Comparison of ENCODE assay signal across 25 mouse cellular contexts in genomic region chr15:90309664-90310063, GRCm38 (mm10).
"Had no signal": no experiment of that assay in that cellular context is flagged by ENCODE, and none has a peak within 500 bp of the region (broad histone marks: within the 10 kb centered on the region; RNA-seq: fewer than 3 reads in every experiment).

No protein-coding gene starts in this region.

- H3K9me3 ChIP-seq: kidney, embryonic 15.5 days; limb, embryonic 10.5 days; limb, embryonic 13.5 days; liver, embryonic 12.5 days; liver, embryonic 15.5 days; lung, embryonic 15.5 days; midbrain, embryonic 12.5 days; midbrain, embryonic 15.5 days had no signal

- H3K4me3 ChIP-seq: kidney, embryonic 15.5 days; layer of hippocampus, adult 2 months; limb, embryonic 10.5 days; limb, embryonic 13.5 days; liver, embryonic 12.5 days; liver, embryonic 15.5 days; lung, embryonic 15.5 days; megakaryocyte, embryonic 14.5 days; midbrain, embryonic 12.5 days; midbrain, embryonic 15.5 days had no signal

- H3K27ac ChIP-seq: kidney, embryonic 15.5 days; layer of hippocampus, adult 2 months; limb, embryonic 10.5 days; limb, embryonic 13.5 days; liver, embryonic 12.5 days; liver, embryonic 15.5 days; lung, embryonic 15.5 days; midbrain, embryonic 12.5 days; midbrain, embryonic 15.5 days; stomach, postnatal 0 days had no signal

- H3K9ac ChIP-seq: kidney, embryonic 15.5 days; limb, embryonic 13.5 days; liver, embryonic 12.5 days; liver, embryonic 15.5 days; lung, embryonic 15.5 days; midbrain, embryonic 12.5 days; midbrain, embryonic 15.5 days had no signal

- ATAC-seq: liver, embryonic 12.5 days; midbrain, embryonic 15.5 days had no signal

- H3K4me2 ChIP-seq: kidney, embryonic 15.5 days; limb, embryonic 13.5 days; liver, embryonic 12.5 days; liver, embryonic 15.5 days; lung, embryonic 15.5 days; midbrain, embryonic 12.5 days; midbrain, embryonic 15.5 days had no signal

- H3K36me3 ChIP-seq: kidney, embryonic 15.5 days; limb, embryonic 10.5 days; limb, embryonic 13.5 days; liver, embryonic 12.5 days; liver, embryonic 15.5 days; lung, embryonic 15.5 days; midbrain, embryonic 12.5 days; midbrain, embryonic 15.5 days had no signal

- H3K4me1 ChIP-seq: limb, embryonic 13.5 days; liver, embryonic 12.5 days; liver, embryonic 15.5 days; lung, embryonic 15.5 days; megakaryocyte, embryonic 14.5 days; midbrain, embryonic 15.5 days had no signal

- DNase-seq: kidney, adult 8-10 months; kidney, postnatal 10 days; kidney, postnatal 4 days; layer of hippocampus, adult 9-11 months; liver; lung, adult 18-20 months; lung, postnatal 10 days; lung, postnatal 36 days; right cerebral cortex, adult 18-20 months; right cerebral cortex, postnatal 14 days; right cerebral cortex, postnatal 4 days; thymus, adult 2 months; thymus, postnatal 14 days; thymus, postnatal 4 days had no signal

- H3K27me3 ChIP-seq: kidney, embryonic 15.5 days; limb, embryonic 13.5 days; liver, embryonic 12.5 days; liver, embryonic 15.5 days; lung, embryonic 15.5 days; megakaryocyte, embryonic 14.5 days; midbrain, embryonic 12.5 days; midbrain, embryonic 15.5 days had no signal
